Mouse (Mus musculus) embryo, embryonic 10 days (tissue): Measurements from ENCODE around the gene Exo1.

Experiments
- DNase-seq: peaks from one replicate; pipeline ENCODE4 v3.0.0-alpha.2; 2015; ENCODE audit warnings: low spot score

Gene Exo1

DNA sequence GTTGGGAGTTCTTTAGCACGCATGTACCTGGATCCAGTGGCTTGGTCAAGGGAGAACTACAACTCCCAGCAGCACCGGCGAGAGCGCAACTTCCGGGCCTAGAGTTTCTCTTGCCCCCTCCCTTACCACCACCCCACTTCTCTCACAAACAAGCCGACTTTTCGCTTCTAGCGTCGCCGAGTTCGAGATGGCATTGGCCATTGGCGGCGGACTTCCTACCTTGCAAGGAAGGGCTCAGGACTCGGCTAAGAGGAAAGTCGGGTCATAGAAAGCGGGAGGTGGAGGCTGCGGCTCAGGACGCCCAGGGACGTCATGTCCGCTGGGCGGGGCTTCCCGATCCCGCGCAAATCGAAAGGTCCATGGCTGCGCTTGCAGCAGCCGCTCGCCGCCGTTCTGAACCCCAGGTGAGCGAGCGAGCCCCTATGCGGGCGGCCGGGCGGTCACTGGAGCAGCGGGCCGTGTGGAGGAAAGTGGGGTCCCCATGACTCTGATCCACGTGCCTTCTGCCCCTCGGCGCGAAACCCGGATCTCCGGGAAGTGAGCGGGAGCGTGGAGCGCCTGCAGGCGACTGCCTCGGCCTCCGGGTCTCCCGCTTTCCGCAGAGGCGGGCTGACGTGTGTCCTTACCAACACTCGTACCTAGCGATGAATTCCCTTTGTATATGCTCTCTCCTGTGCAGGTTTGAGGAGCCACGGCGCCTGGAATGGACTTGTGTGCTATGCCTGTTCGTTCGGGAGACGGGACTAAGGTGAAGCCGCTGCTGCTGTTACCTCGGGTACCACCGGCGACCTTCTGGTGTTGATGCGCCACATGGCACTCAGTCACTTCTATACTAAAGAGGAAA is at the start of gene Exo1:
Gene Exo1 (plus strand): TSS at position 129 of the 844 bp plus-strand sequence.
- DNase-seq, result peak; percentile 89

DNA sequence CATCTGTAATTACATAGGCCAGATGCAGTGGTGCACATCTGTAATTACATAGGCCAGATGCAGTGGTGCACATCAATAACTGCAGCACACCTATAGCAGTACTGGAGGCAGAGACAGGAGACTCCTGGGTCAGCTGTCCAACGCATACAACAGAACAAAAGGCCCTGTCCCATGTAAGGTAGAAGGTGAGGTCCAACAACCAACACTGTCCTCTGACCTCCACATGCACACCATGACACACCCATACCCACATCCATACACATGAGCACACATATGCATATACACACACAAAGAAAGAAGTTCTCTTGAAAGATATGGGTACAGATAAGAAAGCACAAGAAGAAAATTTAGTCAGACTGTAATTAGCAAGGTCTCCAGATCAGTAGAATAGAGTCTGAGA is 24.9 kb upstream of the Exo1 start:
- DNase-seq, result no peak

DNA sequence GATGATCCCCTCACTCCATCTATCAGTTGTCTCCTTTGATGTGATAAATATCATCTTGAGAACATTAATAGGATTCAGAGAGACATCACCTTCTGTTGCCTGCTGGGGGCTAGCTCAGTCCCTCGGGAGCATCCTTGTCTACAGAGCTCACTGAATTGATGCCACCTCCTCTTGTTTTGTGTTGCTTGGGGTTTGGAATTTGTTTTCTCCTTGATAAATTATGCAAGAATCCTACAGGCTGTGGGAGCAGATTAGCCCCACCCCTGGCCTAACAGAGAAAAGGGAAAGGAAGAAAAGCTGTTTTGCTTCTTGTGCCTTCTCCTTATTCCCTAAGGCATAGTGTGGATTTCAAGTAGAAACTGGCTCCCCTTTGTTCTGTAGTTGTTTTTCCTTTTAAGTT is 13.3 kb upstream of the Exo1 start:
- DNase-seq, result no peak

DNA sequence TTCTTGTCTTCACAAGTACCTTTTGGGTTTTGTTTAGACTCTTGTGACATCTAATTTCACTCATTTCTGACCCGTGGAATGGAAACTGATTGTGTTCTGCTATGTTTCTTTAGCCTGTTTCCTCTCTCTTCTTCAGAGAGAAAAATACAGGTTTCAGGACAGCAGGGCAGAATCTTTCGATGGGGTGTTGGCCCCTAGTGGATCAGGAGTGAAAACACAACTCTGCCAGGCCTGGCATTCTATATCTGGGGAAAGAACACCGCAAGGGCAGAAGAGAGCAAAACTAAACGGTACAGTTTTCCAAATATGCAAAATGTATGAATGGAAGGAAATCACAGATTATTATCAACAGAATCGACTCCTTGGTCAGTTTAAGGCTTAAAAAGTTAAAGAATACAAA is 12.8 kb upstream of the Exo1 start:
- peak; percentile 55 for DNase-seq

DNA sequence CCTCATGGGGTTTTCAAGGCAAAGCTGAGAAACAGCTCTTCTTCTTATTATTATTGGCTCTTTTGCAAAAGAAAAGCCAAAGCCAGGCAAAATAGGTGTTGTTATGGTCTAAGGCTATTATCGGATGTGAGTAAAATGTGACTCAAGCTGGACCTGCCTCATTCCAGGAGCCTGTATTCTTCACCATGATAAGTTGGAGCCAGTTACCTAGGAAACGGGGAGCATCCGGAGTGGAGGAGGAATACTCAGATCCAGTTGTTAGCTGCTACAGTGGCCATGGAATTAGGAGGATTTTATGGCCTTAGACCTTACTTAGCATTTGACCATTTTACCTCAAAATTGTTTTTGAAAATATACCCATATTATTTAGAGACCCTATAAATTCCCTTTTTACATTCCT is 9.7 kb upstream of the Exo1 start:
- no peak for DNase-seq

DNA sequence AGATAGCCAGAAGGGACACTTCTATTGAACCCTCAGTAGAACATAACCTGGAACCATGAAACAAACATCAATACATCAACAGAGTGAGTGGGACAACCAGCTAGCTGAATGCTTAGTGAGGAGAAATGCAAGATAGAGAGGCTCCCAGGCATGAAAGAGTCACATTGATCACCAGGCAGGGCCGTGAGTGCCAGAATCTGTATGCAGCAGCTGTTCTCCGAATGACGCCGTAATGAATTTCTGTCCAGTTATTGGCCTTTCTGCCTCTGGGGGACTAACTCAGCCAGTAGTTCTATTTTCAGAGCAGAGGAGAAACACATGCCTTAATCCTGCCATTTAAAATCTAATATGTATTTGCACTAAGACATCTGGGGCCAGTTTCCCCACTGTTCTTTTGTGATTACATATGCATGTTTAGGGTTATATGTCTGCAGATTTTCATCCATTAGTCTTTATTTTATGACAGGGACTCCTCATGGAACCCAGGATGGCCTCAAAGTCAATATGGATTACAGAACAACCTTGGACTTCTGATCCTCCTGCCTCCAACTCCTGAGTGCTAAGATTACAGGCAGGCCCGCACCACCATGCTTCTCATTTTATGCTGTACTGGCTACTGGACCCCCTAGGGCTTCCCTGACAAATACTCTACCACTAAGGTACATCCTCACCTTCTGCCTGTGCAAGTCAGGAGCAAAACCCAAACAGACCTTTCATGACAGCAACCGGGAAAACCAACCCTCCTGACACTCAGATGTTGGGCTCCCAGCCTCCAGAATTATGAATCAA is 8.2 kb upstream of the Exo1 start:
- DNase-seq, result no peak

DNA sequence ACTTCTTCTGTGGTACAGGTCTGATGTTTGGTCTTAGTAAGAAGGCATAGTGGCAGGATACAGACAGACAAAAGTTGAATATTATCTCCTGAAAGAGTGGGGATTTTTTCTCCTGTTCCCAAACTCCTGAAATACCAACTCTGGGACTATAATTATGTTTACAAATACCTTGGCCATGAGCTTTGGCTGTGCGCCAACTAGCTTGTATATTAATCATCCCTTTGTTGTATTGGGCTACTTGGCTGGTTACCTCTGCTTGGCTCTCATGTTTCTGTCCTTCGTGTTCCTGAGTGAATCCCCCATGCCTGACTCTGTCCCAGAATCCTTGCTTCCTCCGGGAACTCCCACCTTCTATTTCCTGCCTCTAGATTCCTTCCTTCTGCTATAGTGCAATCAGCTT is 3.0 kb downstream of the Exo1 start:
- DNase-seq, result no peak

DNA sequence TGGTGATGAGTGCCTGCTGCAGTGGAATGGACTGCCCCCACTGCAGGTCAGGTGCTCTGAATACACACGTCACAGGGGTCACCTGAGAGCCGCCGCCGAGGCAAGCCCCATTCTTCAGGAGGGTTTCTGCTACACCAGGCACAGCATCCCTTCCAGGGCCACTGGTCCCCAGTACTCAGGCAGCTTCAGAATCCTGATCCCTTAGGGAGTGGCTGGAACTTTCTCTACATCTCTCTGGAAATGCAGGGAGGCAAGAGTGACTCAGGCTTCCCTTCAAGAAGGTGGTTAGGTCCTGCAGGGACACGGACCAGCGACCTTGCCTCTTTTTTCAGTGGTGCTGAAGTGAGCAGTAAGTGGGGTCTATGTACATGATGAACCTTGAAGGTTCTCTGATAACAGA is 12.9 kb downstream of the Exo1 start:
- DNase-seq, result no peak

DNA sequence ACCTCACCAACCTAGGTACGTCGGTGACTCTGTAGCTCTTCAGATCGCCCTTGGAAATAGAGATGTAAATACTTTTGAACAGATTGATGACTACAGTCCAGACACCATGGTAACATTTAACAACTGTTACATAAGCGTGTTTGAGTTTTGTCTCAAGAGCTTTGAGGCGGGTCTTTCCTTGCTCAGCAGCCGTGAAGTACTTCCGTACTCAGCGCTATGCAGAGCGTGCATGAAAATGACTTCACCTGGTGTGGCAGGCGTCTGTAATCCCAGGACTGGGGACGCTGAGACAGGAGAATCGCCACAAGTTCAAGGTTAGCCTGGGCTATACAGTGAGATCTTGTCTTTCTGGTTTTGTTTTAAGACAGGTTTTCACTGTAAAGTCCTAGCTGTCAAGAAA is 13.3 kb downstream of the Exo1 start:
- DNase-seq, result no peak

DNA sequence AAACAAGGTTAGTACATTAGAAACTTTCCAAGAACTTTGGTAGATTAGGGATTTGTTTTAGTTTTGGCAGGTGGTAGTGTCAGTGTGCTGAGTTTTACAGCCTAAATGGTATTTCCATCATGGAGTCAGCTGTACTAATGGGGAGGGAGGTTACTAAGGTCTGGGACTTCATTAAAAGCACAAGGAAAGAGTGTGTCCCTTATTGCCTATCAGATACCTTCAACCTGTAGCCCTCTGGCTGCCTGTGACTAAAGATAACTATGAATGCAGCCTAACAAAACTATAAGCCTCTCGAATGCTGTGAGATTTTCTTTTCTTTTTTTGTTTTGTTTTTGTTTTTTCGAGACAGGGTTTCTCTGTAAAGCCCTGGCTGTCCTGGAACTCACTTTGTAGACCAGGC is 30.8 kb downstream of the Exo1 start:
- DNase-seq, result no peak

DNA sequence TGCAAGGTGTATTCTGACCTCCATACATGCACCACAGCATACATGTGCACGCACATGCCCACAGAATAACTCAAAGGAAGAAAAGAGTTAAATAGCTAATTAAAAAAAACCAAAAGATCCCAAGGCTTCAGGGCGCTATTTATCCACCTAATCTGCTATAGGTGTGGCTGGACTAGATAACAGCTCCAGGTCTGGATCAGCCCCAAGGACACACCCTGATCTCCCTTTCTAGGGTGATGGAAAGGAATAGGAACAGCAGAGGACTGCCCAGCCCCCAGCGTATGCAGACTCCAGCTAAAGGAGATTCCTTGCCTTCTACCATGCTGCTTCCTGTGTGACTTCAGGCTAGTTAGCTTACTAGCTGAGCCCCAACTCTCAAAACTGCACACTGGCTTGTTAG is 31.7 kb downstream of the Exo1 start:
- DNase-seq, result no peak

DNA sequence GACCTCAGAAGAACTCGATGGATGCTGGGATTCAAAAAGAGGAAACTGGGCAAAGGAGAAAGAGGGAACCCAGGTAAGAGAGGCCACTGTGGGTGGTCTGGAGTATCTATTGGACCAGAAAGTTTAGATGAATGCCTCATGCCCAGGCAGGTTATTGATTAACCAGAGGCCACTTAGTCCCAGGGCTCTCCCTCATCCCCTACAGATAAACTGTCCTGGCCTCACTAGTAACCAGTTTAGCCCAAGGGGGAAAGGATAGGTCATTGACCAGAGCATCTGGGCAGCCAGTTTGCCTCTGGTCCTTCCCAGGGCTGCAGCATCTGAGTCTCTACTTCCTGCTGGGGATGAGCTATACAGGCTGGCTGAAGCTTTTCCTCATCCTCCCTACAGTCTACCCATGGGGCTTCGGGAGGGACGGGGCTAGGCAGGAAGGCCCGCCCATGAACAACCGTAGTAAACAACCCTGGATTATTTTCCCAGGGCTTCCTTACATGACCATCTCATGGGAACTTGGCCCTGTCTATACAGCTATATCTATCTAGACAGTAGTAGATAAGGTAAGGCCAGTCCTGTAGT is 33.4 kb downstream of the Exo1 start:
- no peak for DNase-seq

DNA sequence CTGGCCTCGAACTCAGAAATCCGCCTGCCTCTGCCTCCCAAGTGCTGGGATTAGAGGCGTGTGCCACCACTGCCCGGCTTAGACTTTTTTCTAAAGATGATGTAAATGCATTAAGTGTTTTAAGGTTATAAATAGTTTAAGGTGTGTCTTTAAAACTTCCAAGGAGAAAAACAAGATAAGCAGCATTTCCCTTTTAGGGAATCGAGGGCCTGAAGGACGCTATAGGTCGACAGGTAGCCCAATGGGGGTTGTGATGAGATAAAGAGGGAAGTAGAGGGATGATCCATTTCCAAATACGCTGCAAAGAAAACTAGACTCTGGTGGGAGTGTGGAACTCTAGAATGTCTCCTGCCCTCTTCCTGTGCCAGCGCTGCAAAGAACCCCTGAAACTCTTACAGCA is 39.6 kb downstream of the Exo1 start, which contains the start of gene Gm38100:
Gene Gm38100 (plus strand): TSS at position 301 of the 400 bp plus-strand sequence.
- DNase-seq, result no peak

DNA sequence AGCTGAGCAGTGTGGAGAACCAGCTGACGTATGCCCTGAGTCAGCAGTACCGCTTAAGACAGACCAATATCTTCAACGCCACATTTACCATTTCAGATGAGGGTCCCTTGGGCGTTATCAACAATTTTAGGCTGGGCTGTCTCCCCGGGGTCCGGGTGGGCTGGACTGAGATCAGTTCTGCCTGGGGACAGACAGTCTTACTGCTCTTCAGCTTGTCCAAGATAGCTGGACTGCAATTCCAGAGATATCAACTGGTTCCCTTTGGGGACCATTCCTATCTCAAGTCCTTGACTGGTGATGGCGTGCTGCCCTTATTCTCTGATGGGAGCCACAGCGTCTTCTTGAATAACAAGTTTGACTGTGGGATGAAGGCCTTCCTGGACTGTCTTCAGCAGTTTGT is 40.7 kb downstream of the Exo1 start:
- DNase-seq, result no peak

DNA sequence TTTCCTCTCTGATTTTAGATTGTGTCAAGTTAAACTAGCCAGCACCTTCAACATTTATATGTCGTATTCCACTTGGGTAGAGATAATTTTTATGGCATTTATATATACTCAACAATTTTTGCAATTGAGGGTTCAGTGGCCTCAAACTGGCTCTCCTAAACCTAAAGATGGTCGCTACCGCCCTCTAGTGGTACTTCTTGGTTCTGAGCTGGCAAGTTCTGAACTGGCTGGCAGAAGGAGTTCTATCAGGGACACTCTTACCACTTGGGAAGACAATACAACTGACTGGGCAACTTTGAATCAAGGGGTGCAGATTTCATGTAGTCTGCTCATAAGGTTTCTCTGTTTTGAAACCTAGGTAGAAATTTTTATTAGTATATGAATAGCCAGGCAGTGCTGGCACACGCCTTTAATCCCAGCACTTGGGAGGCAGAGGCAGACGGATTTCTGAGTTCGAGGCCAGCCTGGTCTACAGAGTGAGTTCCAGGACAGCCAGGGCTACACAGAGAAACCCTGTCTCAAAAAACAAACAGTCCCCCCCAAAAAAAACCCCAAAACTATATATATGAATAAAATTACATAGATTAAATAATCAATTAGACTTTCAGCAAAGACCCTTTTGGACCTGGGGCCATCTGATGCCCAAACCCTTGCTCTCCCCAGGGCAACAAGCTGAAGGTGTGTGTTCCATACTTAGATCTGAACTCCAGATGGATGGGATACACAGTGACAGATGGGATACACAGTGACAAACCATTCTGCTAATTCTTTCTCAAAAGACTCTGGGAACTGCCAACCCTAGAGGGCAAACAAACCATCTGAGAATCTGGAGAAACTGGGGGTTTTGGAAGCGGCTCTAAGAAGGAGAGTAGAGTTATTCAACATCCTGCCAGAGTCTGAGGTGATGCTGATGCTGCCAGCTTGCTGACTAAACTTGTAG is 43.7 kb downstream of the Exo1 start:
- DNase-seq, result peak; percentile 82

DNA sequence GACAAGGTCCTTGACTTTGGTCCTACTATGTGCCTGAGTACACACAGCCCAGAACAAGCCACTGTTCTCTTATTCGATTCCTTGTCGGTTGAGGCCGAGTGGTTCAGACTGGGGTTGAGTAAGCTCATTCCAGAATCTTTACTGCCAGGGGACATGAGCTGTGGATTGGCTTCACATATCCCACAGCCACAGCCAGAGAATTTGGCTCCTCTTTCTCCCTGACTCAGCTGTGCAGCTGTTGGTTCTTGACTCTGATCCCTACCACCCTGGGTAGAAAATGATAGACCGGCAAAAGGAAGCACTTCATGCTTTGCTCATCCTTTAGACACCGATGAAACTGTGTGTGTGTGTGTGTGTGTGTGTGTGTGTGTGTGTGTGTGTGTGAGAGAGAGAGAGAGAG is 51.0 kb downstream of the Exo1 start:
- no peak for DNase-seq

DNA sequence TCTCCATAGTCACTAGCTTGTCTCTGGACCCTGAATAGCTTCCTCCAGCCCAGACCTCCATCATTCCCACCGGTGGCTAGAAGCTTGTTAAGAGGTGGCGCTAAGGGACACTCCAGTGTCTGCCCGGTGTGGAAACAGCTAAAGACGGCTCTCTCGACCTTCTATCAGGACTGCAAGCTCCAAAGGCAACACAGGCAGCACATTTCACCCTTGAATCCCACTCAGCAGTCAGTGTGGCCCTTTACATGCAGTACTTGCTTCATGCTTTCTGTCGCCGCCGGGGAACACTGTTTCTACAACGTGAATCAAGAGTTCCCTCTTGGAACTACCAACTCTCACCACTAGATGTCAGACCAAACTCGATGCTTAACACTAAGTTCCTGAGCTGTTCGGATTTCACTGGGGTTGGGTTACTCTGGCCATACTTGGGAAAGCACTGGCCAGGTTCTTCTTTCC is 55.9 kb downstream of the Exo1 start:
- DNase-seq, result peak; percentile 95

DNA sequence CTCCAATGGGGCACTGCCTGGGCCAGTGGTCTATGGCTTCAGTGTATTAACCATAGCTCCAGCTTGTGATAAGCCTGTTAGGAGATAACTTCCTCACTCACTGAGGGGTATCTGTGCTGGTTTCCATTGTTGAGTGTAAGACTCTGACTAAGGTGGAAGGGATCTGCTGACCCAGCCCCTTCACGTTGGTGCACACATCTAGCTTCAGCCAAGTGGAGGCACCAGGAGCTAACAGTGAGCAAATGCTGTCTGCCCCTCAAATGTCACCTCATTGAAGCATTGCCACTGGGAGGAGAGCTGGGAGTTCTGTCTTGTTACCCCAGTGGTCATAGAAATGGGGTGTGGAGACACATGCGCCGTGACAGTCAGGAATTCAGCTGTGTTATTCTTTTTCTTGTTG is 58.4 kb downstream of the Exo1 start:
- DNase-seq, result no peak

DNA sequence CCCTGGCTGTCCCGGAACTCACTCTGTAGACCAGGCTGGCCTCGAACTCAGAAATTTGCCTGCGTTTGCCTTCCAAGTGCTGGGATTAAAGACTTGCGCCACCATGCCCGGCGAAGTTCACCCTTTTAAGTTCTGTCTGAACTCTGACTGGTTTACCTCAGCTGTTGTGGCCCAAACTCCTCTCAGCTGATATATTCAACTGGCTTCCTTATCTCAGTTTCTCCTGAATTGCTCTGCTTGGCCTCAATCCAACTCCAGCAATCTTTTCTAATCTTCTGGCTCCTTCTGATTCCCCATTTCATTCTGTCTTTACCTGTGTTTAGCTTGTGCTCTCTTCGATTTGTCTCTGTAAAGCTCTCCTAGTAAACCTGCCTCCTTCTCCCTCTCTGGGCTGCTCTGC is 62.8 kb downstream of the Exo1 start:
- no peak for DNase-seq

DNA sequence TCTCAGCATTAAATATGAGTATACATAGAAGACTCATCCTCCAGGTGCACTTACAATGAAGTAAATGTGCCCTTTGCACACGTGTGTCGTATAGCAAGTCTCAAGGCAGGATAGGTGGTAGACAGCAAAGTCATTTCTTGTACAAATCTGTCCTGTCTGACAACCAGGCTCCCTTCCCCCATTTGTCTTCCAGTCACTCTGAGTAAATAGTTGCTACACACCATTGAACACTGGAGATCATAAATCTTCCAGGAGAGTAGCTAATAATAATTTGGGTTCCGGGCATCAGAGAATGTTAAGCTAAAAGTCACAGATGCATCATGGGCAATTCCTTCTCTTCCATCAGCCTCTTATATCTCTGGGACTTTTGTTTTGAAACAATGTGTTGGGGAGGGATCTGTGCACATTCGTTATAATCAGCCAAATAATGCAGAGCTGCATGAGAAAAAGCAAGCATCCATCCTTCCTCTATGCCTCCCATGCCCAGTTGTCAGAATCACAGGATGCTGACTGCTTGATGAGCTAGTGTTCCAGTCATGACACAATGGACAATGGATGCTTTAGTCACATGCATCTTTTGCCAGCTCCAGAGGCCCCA is 66.4 kb downstream of the Exo1 start:
- no peak for DNase-seq

DNA sequence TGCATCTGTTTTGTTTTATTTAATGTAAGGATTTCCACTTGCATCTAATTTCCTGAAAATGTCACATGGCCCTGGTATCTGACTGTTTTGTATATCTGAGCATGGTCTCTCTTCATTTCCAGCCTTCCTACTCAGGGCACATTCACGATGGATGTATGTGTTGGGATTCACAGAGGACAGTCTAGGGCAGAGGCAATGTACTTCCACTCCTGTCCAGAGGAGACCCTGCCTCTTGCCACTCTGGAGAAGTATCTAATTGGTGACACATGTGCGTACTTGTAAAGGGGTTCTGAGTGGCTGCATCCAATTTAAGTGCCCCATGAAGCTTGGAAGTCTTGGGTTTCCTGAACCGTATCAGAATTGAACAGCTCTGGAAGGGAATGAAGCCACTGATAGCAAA is 70.0 kb downstream of the Exo1 start:
- DNase-seq, result peak; percentile 6
